Mouse (Mus musculus) kidney, embryonic 16.5 days (tissue): ENCODE measurements around the gene P2rx4. TPM values are rescaled to one million over a fixed set of nuclear protein-coding genes. Genes with fewer than 3 reads are reported as not detected.
"Not testable (repeated sequence)": the region's sequence is repeated elsewhere in the genome, so short reads cannot be mapped to it uniquely, and the experiment has no call there.

Experiments used
- ATAC-seq: fragments of 200-750 bp; cut with Nextera tagmentation; 2 replicates; pipeline ENCODE4 v1.8.0; 2017; ENCODE audit warnings: moderate TSS enrichment; ENCODE audit not compliant: low FRiP score, low TSS enrichment
- H3K27ac ChIP-seq: fragments of 300-500 bp; sonication (generic); 2 replicates; pipeline ENCODE4 v1.5.1; 2014; ENCODE audit warnings: low read length
- H3K27me3 ChIP-seq: fragments of 300-500 bp; sonication (generic); 2 replicates; pipeline ENCODE4 v1.6.1; 2014; ENCODE audit warnings: low read length, control low read depth, mixed read lengths; ENCODE audit not compliant: insufficient read depth
- H3K36me3 ChIP-seq: fragments of 300-500 bp; sonication (generic); 2 replicates; pipeline ENCODE4 v1.6.1; 2014; ENCODE audit warnings: low read length, control low read depth, mixed read lengths; ENCODE audit not compliant: insufficient read depth
- H3K4me1 ChIP-seq: fragments of 300-500 bp; sonication (generic); 2 replicates; pipeline ENCODE4 v1.6.1; 2014; ENCODE audit warnings: low read length, control low read depth, mixed read lengths; ENCODE audit not compliant: insufficient read depth
- H3K4me2 ChIP-seq: fragments of 300-500 bp; sonication (generic); replicated peaks from 2 replicates; pipeline ENCODE4 v1.6.1; 2014; ENCODE audit warnings: low read depth, low read length
- H3K4me3 ChIP-seq: fragments of 300-500 bp; sonication (generic); 2 replicates; pipeline ENCODE4 v1.5.1; 2014; ENCODE audit warnings: mild to moderate bottlenecking, low read length
- H3K9ac ChIP-seq: fragments of 300-500 bp; sonication (generic); replicated peaks from 2 replicates; pipeline ENCODE4 v1.6.1; 2014; ENCODE audit warnings: low read length
- H3K9me3 ChIP-seq: fragments of 300-500 bp; sonication (generic); 2 replicates; pipeline ENCODE4 v1.6.1; 2016; ENCODE audit warnings: low read length, control low read depth
- whole genome bisulfite sequencing: fragments of 180-500 bp; shearing (Covaris S2); extraction: QIAGEN DNeasy Blood & Tissue Kit; methylation state at CpG from one replicate; pipeline ENCODE4 v1.1.7; 2014; 5-methylcytosine and 5-hydroxymethylcytosine counted together
- polyA plus RNA-seq: library from polyadenylated mRNA; unstranded; fragments of >200 nt; fragmentation: Nextera tagmentation; extraction: Ambion mirVana; gene quantifications from 2 replicates; pipeline ENCODE4 v1.2.1, GENCODE M21; 2015

P2rx4 gene
- 25.0 and 26.1 TPM in 2 replicates for polyA plus RNA-seq

- Histone ChIP-seq H3K27ac (peak within 1 kb of the TSS; percentile 83), H3K9me3 (no peaks in the 10 kb centered on the region), H3K4me3 (peak within 1 kb of the TSS; percentile 70), H3K9ac (peak within 1 kb of the TSS; percentile 80), H3K4me2 (peak within 1 kb of the TSS; percentile 88), H3K27me3 (no peaks in the 10 kb centered on the region), H3K4me1 (peaks cover 14% of the 10 kb centered on the region), H3K36me3 (no peaks in the 10 kb centered on the region)
- peak; percentile 93 for ATAC-seq
- WGBS = 1% methylated on average over 66 of the region's 66 CpGs
Measured at GRCm38 (mm10) chr5:122707276-122708181, at the start of gene P2rx4. Gene P2rx4 (plus strand): TSS chr5:122707544.

- no peak for ATAC-seq
- no peak overlapping the region for H3K27ac ChIP-seq
- H3K27me3 ChIP-seq = no peaks in the 10 kb centered on the region
- no peak overlapping the region for H3K4me2 ChIP-seq
- H3K9ac ChIP-seq = no peak overlapping the region
- no peaks in the 10 kb centered on the region for H3K36me3 ChIP-seq
- H3K4me3 ChIP-seq = no peak overlapping the region
- H3K4me1 ChIP-seq = peaks cover 6% of the 10 kb centered on the region; the same call in 1 of the 2 replicates
- no peaks in the 10 kb centered on the region for H3K9me3 ChIP-seq
- WGBS = 97% methylated on average over 6 of the region's 6 CpGs
Measured at GRCm38 (mm10) chr5:122662501-122662900, 44.8 kb upstream of the P2rx4 start.

- no peaks in the 10 kb centered on the region for H3K9me3 ChIP-seq
- H3K4me1 ChIP-seq = peaks cover 18% of the 10 kb centered on the region
- H3K4me2 ChIP-seq = no peak overlapping the region
- no peaks in the 10 kb centered on the region for H3K27me3 ChIP-seq
- no peaks in the 10 kb centered on the region for H3K36me3 ChIP-seq
- no peak overlapping the region for H3K27ac ChIP-seq
- no peak overlapping the region for H3K9ac ChIP-seq
- ATAC-seq = no peak
- H3K4me3 ChIP-seq = no peak overlapping the region
- WGBS = 40% methylated on average over 5 of the region's 5 CpGs
Measured at GRCm38 (mm10) chr5:122665036-122665435, 42.3 kb upstream of the P2rx4 start.

GRCm38 (mm10) chr5:122668981-122669897, 38.1 kb upstream of the P2rx4 start:
- ATAC-seq = no peak
- Histone ChIP-seq H3K27ac (0 out of 2 replicates have a peak overlapping the region, but pooled peaks have one; percentile 6), H3K4me1 (peaks cover 18% of the 10 kb centered on the region), H3K9me3 (no peaks in the 10 kb centered on the region), H3K4me2 (no peak overlapping the region), H3K9ac (no peak overlapping the region), H3K27me3 (no peaks in the 10 kb centered on the region), H3K36me3 (no peaks in the 10 kb centered on the region), H3K4me3 (no peak overlapping the region)
- WGBS = 52% methylated on average over 15 of the region's 15 CpGs

GRCm38 (mm10) chr5:122671641-122672040, 35.7 kb upstream of the P2rx4 start:
- H3K4me1 ChIP-seq = peaks cover 11% of the 10 kb centered on the region
- ATAC-seq, H3K4me3 ChIP-seq, H3K27ac ChIP-seq, H3K9ac ChIP-seq, H3K36me3 ChIP-seq, H3K9me3 ChIP-seq, H3K27me3 ChIP-seq, H3K4me2 ChIP-seq: not testable (repeated sequence)
- WGBS = 77% methylated on average over 7 of the region's 7 CpGs

GRCm38 (mm10) chr5:122672298-122672697, 35.0 kb upstream of the P2rx4 start:
- H3K27ac ChIP-seq = no peak overlapping the region
- H3K4me1 ChIP-seq = peaks cover 11% of the 10 kb centered on the region
- 87% methylated on average over 5 of the region's 5 CpGs for WGBS
- ATAC-seq = no peak
- H3K9ac ChIP-seq = no peak overlapping the region
- H3K36me3 ChIP-seq = no peaks in the 10 kb centered on the region
- no peak overlapping the region for H3K4me3 ChIP-seq
- H3K4me2 ChIP-seq = no peak overlapping the region
- no peaks in the 10 kb centered on the region for H3K9me3 ChIP-seq
- H3K27me3 ChIP-seq = no peaks in the 10 kb centered on the region

GRCm38 (mm10) chr5:122676002-122676401, 31.3 kb upstream of the P2rx4 start:
- H3K27ac ChIP-seq = no peak overlapping the region
- 39% methylated on average over 8 of the region's 8 CpGs for WGBS

GRCm38 (mm10) chr5:122677983-122678382, 29.4 kb upstream of the P2rx4 start:
- ATAC-seq = no peak
- Histone ChIP-seq H3K9ac (no peak overlapping the region), H3K9me3 (no peaks in the 10 kb centered on the region), H3K4me1 (no peaks in the 10 kb centered on the region), H3K27me3 (no peaks in the 10 kb centered on the region), H3K27ac (no peak overlapping the region), H3K4me3 (no peak overlapping the region), H3K4me2 (no peak overlapping the region), H3K36me3 (no peaks in the 10 kb centered on the region)
- WGBS = 90% methylated on average over 9 of the region's 9 CpGs

More at GRCm38 (mm10) chr5:122676002-122676401, 31.3 kb upstream of the P2rx4 start:
- no peak overlapping the region for H3K4me3 ChIP-seq
- no peaks in the 10 kb centered on the region for H3K4me1 ChIP-seq
- H3K9ac ChIP-seq = no peak overlapping the region
- no peaks in the 10 kb centered on the region for H3K36me3 ChIP-seq
- ATAC-seq = peak; percentile 54; the same call in 1 of the 2 replicates
- no peaks in the 10 kb centered on the region for H3K27me3 ChIP-seq
- H3K4me2 ChIP-seq = no peak overlapping the region
- no peaks in the 10 kb centered on the region for H3K9me3 ChIP-seq

- WGBS = 92% methylated on average over 8 of the region's 8 CpGs
- no peak overlapping the region for H3K27ac ChIP-seq
- H3K4me2 ChIP-seq = no peak overlapping the region
- no peak overlapping the region for H3K4me3 ChIP-seq
- no peak overlapping the region for H3K9ac ChIP-seq
- no peaks in the 10 kb centered on the region for H3K9me3 ChIP-seq
- no peak for ATAC-seq
- no peaks in the 10 kb centered on the region for H3K4me1 ChIP-seq
- no peaks in the 10 kb centered on the region for H3K36me3 ChIP-seq
- no peaks in the 10 kb centered on the region for H3K27me3 ChIP-seq
Measured at GRCm38 (mm10) chr5:122679881-122680280, 27.5 kb upstream of the P2rx4 start.
